Comparison of ENCODE assay signal across 15 mouse cellular contexts in the genomic region with DNA sequence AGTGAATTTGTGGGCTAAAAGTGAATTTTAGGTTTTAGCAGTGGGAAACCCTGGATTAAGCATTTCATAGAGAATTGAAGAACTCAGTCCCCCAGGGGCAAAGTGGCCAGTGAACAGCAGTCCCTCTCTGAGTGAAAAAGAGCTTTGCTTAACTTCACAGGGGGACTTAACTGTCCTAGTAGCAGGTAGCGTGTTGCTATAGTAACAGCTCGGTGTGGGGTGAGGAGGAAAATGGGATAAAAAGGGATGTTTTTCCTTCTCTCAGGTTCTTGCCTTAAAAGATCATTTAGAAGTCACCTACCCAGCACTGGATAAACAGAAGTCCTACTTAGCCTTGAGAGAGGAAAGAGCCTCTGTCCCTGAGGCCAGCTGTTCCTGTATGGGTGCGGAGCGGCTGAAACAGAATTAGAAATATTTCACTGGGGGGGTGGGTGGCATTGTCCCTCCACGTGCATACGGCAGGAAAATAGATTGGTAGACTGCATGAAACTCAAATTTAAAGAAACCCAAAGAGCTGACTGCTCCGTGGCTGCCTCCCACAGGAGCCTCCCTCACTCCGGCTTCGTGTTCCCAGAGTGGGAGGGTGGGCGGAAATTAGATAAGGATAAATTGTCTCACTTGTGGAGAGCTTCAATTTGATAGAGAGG.
DNase-seq lines count a peak whose midpoint lies in the region; ATAC-seq and TF ChIP-seq lines count a peak whose summit lies in the region.
"Had no signal": no experiment of that assay in that cellular context is flagged by ENCODE, and none has a peak within 500 bp of the region (broad histone marks: within the 10 kb centered on the region; RNA-seq: fewer than 3 reads in every experiment).

No protein-coding gene starts in this region.

- 0 out of 2 replicates have a peak, but pooled peaks cover 7% of the 10 kb centered on the region for H3K4me1 ChIP-seq in kidney, embryonic 14.5 days (ENCODE audit: control insufficient read depth, insufficient read depth, low read length)
- peaks cover 17% of the 10 kb centered on the region for H3K4me1 ChIP-seq in neural tube, embryonic 15.5 days

- H3K36me3 ChIP-seq in kidney, embryonic 14.5 days (ENCODE audit: control insufficient read depth, insufficient read depth, low read length) = no peaks in the 10 kb centered on the region
- H3K36me3 ChIP-seq in neural tube, embryonic 15.5 days = no peaks in the 10 kb centered on the region

- DNase-seq in kidney, adult 8-10 months = no peak
- DNase-seq in neural tube, embryonic 10.5 days (ENCODE audit: extremely low spot score, low spot score) = no peak
- DNase-seq in left cerebral cortex, adult 2 months (ENCODE audit: extremely low spot score in 1 of 2, low spot score in 2 of 2) = peak; percentile 32 to 50
- DNase-seq in right cerebral cortex, postnatal 10 days (ENCODE audit: low spot score in 2 of 2) = peak; percentile 48 to 54
- no peak for DNase-seq in T-cell, adult 2 months (ENCODE audit: low spot score)
- DNase-seq in gastrocnemius, postnatal 25 days = no peak
- DNase-seq: adrenal gland, adult 8-10 months; cerebellum, postnatal 25 days; heart, adult 2 months; thymus, adult 18-20 months had no signal

- no peak overlapping the region for H3K27ac ChIP-seq in kidney, embryonic 14.5 days (ENCODE audit: low read depth, low read length)
- peak overlapping the region; percentile 23; the same call in 1 of the 2 replicates for H3K27ac ChIP-seq in neural tube, embryonic 15.5 days (replicated peaks)
- peak overlapping the region; percentile 21 for H3K27ac ChIP-seq in left cerebral cortex, adult 2 months
- H3K27ac ChIP-seq: heart, adult 2 months; liver, embryonic 14.5 days had no signal

- no peak overlapping the region for H3K4me2 ChIP-seq in kidney, embryonic 14.5 days (replicated peaks; ENCODE audit: low read depth, low read length)
- H3K4me2 ChIP-seq in neural tube, embryonic 15.5 days = no peak overlapping the region

- WGBS in kidney, embryonic 14.5 days = 26% methylated on average over 10 of the region's 10 CpGs
- 54% methylated on average over 10 of the region's 10 CpGs for WGBS in neural tube, embryonic 15.5 days

- no peaks in the 10 kb centered on the region for H3K9me3 ChIP-seq in kidney, embryonic 14.5 days (ENCODE audit: control insufficient read depth, low read length)
- no peaks in the 10 kb centered on the region for H3K9me3 ChIP-seq in neural tube, embryonic 15.5 days (replicated peaks)

- 0 out of 2 replicates have a peak, but pooled peaks have one; percentile 22 for ATAC-seq in kidney, embryonic 14.5 days (ENCODE audit: low FRiP score, low TSS enrichment)
- ATAC-seq in neural tube, embryonic 15.5 days (ENCODE audit: low FRiP score) = no peak
- ATAC-seq: intestine, embryonic 16.5 days; Patski had no signal

- no peak for TF ChIP-seq CTCF in left cerebral cortex, adult 2 months (IDR thresholded peaks at IDR 0.05)

- no peak overlapping the region for H3K9ac ChIP-seq in kidney, embryonic 14.5 days (ENCODE audit: low read depth, low read length)
- no peak overlapping the region for H3K9ac ChIP-seq in neural tube, embryonic 15.5 days (replicated peaks)
- H3K9ac ChIP-seq: liver, embryonic 14.5 days had no signal

- H3K4me3 ChIP-seq in kidney, embryonic 14.5 days (ENCODE audit: low read length) = no peak overlapping the region
- no peak overlapping the region for H3K4me3 ChIP-seq in neural tube, embryonic 15.5 days (replicated peaks)
- no peak overlapping the region for H3K4me3 ChIP-seq in left cerebral cortex, adult 2 months
- H3K4me3 ChIP-seq: heart, adult 2 months had no signal

- intact Hi-C loops in left cerebral cortex, adult 2 months (cut with DNase I) = no loop called here

- no peaks in the 10 kb centered on the region for H3K27me3 ChIP-seq in kidney, embryonic 14.5 days (ENCODE audit: control insufficient read depth, insufficient read depth, low read length)
- H3K27me3 ChIP-seq in neural tube, embryonic 15.5 days (replicated peaks) = no peaks in the 10 kb centered on the region
- H3K27me3 ChIP-seq: Patski had no signal

Comparison
In these comparisons a context has a peak if more than half of its experiments do, and no peak if none do; other contexts are left out.
1. DNase-seq: peak in left cerebral cortex, adult 2 months (2 of 2) and right cerebral cortex, postnatal 10 days (2 of 2); none in kidney, adult 8-10 months (0 of 2), neural tube, embryonic 10.5 days (single experiment), T-cell, adult 2 months (single experiment) and gastrocnemius, postnatal 25 days (single experiment).